In genomic region chr10:99190798-99191197, GRCm38 (mm10) we compare ENCODE assay signal across 9 mouse cellular contexts.
A peak's percentile ranks its signal among the peaks of the same experiment; 100 is the strongest.
DNase-seq lines count a peak whose midpoint lies in the region; ATAC-seq and TF ChIP-seq lines count a peak whose summit lies in the region.
"Had no signal": no experiment of that assay in that cellular context is flagged by ENCODE, and none has a peak within 500 bp of the region (broad histone marks: within the 10 kb centered on the region; RNA-seq: fewer than 3 reads in every experiment).

No protein-coding gene starts in this region.

- H3K27ac ChIP-seq in midbrain, embryonic 11.5 days (ENCODE audit: low read depth, low read length) = no peak overlapping the region
- H3K27ac ChIP-seq in midbrain, embryonic 15.5 days = no peak overlapping the region
- H3K27ac ChIP-seq in forebrain, embryonic 12.5 days = no peak overlapping the region
- H3K27ac ChIP-seq: midbrain, embryonic 12.5 days had no signal

- H3K9ac ChIP-seq in midbrain, embryonic 11.5 days (ENCODE audit: low read length) = no peak overlapping the region
- H3K9ac ChIP-seq in midbrain, embryonic 15.5 days = no peak overlapping the region
- no peak overlapping the region for H3K9ac ChIP-seq in forebrain, embryonic 12.5 days
- H3K9ac ChIP-seq: midbrain, embryonic 12.5 days had no signal

- H3K27me3 ChIP-seq in midbrain, embryonic 11.5 days (ENCODE audit: control insufficient read depth, insufficient read depth, low read length) = no peaks in the 10 kb centered on the region
- H3K27me3 ChIP-seq in midbrain, embryonic 15.5 days (replicated peaks) = no peaks in the 10 kb centered on the region
- H3K27me3 ChIP-seq in forebrain, embryonic 12.5 days = no peaks in the 10 kb centered on the region
- H3K27me3 ChIP-seq: midbrain, embryonic 12.5 days had no signal

- no peaks in the 10 kb centered on the region for H3K9me3 ChIP-seq in midbrain, embryonic 11.5 days (ENCODE audit: control insufficient read depth, low read length)
- no peaks in the 10 kb centered on the region for H3K9me3 ChIP-seq in midbrain, embryonic 15.5 days
- no peaks in the 10 kb centered on the region for H3K9me3 ChIP-seq in forebrain, embryonic 12.5 days
- H3K9me3 ChIP-seq: midbrain, embryonic 12.5 days had no signal

- TF ChIP-seq CTCF in brain, embryonic 14.5 days (IDR thresholded peaks at IDR 0.05; ENCODE audit: borderline replicate concordance, extremely low read depth, insufficient read depth, insufficient read length) = peak; percentile 31; the same call in 1 of the 2 replicates

- H3K36me3 ChIP-seq in midbrain, embryonic 11.5 days (ENCODE audit: control insufficient read depth, insufficient read depth, low read length) = no peaks in the 10 kb centered on the region
- H3K36me3 ChIP-seq in midbrain, embryonic 15.5 days (replicated peaks) = no peaks in the 10 kb centered on the region
- no peaks in the 10 kb centered on the region for H3K36me3 ChIP-seq in forebrain, embryonic 12.5 days (replicated peaks)

- peak; percentile 81 for DNase-seq in CD4-positive, CD25-positive, alpha-beta regulatory T cell, adult 2 months (ENCODE audit: low read depth, low spot score)
- DNase-seq in midbrain, embryonic 11.5 days (ENCODE audit: low spot score, missing footprints) = no peak
- peak; percentile 32 for DNase-seq in brain, embryonic 14.5 days (ENCODE audit: low read depth)
- DNase-seq in kidney, adult 8-10 months = peak; percentile 58 to 84

- no peak overlapping the region for H3K4me3 ChIP-seq in midbrain, embryonic 11.5 days (ENCODE audit: low read depth, low read length)
- H3K4me3 ChIP-seq in midbrain, embryonic 15.5 days = no peak overlapping the region
- no peak overlapping the region for H3K4me3 ChIP-seq in forebrain, embryonic 12.5 days (replicated peaks)
- H3K4me3 ChIP-seq: midbrain, embryonic 12.5 days had no signal

- H3K4me1 ChIP-seq in midbrain, embryonic 11.5 days (ENCODE audit: control insufficient read depth, insufficient read depth, low read length) = no peaks in the 10 kb centered on the region
- no peaks in the 10 kb centered on the region for H3K4me1 ChIP-seq in midbrain, embryonic 15.5 days
- no peaks in the 10 kb centered on the region for H3K4me1 ChIP-seq in forebrain, embryonic 12.5 days
- H3K4me1 ChIP-seq: midbrain, embryonic 12.5 days had no signal

- no peak for ATAC-seq in CD4-positive, CD25-positive, alpha-beta regulatory T cell, adult 4 months
- 0 out of 2 replicates have a peak, but pooled peaks have one; percentile 33 for ATAC-seq in midbrain, embryonic 11.5 days (ENCODE audit: low FRiP score)
- ATAC-seq in midbrain, embryonic 15.5 days (replicated peaks) = no peak
- peak; percentile 80 for ATAC-seq in neutrophil, adult 5-6 weeks (ENCODE audit: extremely low read depth, insufficient number of reproducible peaks, low FRiP score, poor library complexity, severe bottlenecking)
- no peak for ATAC-seq in forebrain, embryonic 12.5 days (ENCODE audit: low FRiP score)

- H3K4me2 ChIP-seq in midbrain, embryonic 11.5 days = no peak overlapping the region
- H3K4me2 ChIP-seq in midbrain, embryonic 15.5 days = no peak overlapping the region
- no peak overlapping the region for H3K4me2 ChIP-seq in forebrain, embryonic 12.5 days
- H3K4me2 ChIP-seq: midbrain, embryonic 12.5 days had no signal

- WGBS in midbrain, embryonic 11.5 days = 40% methylated on average over 3 of the region's 3 CpGs
- 43% methylated on average over 3 of the region's 3 CpGs for WGBS in midbrain, embryonic 15.5 days
- 47% methylated on average over 3 of the region's 3 CpGs for WGBS in forebrain, embryonic 12.5 days

- no peak for TF ChIP-seq POLR2A in brain, embryonic 14.5 days (IDR thresholded peaks at IDR 0.05; ENCODE audit: borderline replicate concordance, extremely low read depth, insufficient read depth, insufficient read length, poor library complexity, severe bottlenecking)

Comparison
In these comparisons a context has a peak if more than half of its experiments do, and no peak if none do; other contexts are left out.
1. ATAC-seq: peak in midbrain, embryonic 11.5 days (single experiment) and neutrophil, adult 5-6 weeks (single experiment); none in CD4-positive, CD25-positive, alpha-beta regulatory T cell, adult 4 months (single experiment), midbrain, embryonic 15.5 days (single experiment) and forebrain, embryonic 12.5 days (single experiment).